ENCODE assay signal across 8 mouse cellular contexts in genomic region chr5:149320534-149321482, GRCm38 (mm10). TPM values are rescaled to one million over a fixed set of nuclear protein-coding genes. Genes with fewer than 3 reads are reported as not detected.
DNase-seq lines count a peak whose midpoint lies in the region; TF ChIP-seq lines count a peak whose summit lies in the region.

No protein-coding gene starts in this region.

- H3K27ac ChIP-seq in left cerebral cortex, adult 2 months, result peak overlapping the region; percentile 81

- no peak overlapping the region for H3K4me3 ChIP-seq in left cerebral cortex, adult 2 months

- TF ChIP-seq CTCF in left cerebral cortex, adult 2 months (IDR thresholded peaks at IDR 0.05), result no peak; the same call in 1 of the 2 replicates

- intact Hi-C loops in gastrocnemius, postnatal 14 days (cut with DNase I; ENCODE audit: low total_unique reads), result no loop called here
- intact Hi-C loops in left cerebral cortex, adult 2 months (cut with DNase I), result no loop called here

- peak; percentile 36 to 48 for DNase-seq in CD8-positive naive resting alpha-beta T cell, adult 2 months (ENCODE audit: low read depth in 2 of 2, low spot score in 2 of 2)
- DNase-seq in embryo, embryonic 10 days (ENCODE audit: low spot score), result peak; percentile 96
- peak; percentile 72 for DNase-seq in gastrocnemius, postnatal 14 days
- DNase-seq in hindlimb bud, embryonic 11.5 days (ENCODE audit: extremely low spot score, low read depth, low spot score), result peak; percentile 96
- DNase-seq in left cerebral cortex, adult 2 months (ENCODE audit: extremely low spot score in 1 of 2, low spot score in 2 of 2), result peak; percentile 63 to 73
- peak; percentile 75 for DNase-seq in lung, postnatal 36 days
- peak; percentile 85 to 90 for DNase-seq in right cerebral cortex, postnatal 10 days (ENCODE audit: low spot score in 2 of 2)
- no peak for DNase-seq in c-Kit-positive CD71-positive TER-119-positive erythroid progenitor cells, embryonic 14.5 days (ENCODE audit: low spot score)

RNA-seq across cellular contexts. Expression of gene Alox5ap, which starts 56.2 kb away (rescaled TPM):
- total RNA-seq in gastrocnemius, postnatal 14 days (2021), result 1 to 10 TPM; 8.2 to 9.5 TPM
- 10 to 100 TPM; 10.0 to 12.2 TPM for total RNA-seq in left cerebral cortex, adult 2 months (2021)
